Mouse (Mus musculus): Measurements from ENCODE around the gene Slc26a5.

Slc26a5 gene

DNA sequence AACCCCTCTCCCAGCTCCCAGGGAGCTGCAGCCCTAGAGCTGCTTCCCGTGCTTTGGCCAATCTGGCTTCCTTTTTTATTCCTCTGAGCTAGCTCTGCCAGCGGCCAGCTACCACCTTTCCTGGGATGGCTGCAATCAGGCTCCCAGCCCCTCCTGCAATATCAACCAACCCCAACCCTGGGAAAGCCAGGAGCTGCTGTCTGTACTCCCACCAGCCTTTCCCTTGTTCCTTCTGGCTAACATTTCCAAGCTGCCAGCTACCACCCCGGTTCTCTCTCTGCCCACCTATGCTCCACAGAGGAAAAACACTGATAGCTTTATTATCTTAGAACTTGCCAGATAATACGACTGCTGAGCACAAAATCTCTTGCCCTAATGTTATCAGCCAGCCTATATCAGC, 60.6 kb downstream of the Slc26a5 start:
- DNase-seq (ENCODE audit: low read depth), result no peak

- DNase-seq (ENCODE audit: low read depth), result no peak
Observed at GRCm38 (mm10) chr5:21803691-21804188, 61.7 kb downstream of the Slc26a5 start.

DNA sequence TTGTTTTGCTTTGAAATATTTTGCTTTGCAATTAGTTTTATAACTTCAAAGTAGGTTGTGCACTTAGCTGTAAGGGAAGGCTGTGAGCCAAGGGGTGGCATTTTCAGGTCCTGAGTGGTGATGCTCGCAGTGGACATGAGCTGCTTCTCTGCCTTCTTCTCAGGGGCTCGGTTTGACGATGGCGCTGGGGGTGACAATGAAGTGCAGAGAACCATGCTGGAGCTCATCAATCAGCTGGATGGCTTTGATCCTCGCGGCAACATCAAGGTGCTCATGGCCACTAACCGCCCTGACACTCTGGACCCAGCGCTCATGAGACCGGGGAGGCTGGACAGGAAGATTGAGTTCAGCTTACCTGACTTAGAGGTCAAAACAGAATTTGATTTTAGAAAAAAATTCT, 62.5 kb downstream of the Slc26a5 start:
- no peak for DNase-seq (ENCODE audit: low read depth)

- DNase-seq (ENCODE audit: low read depth), result no peak
Observed at GRCm38 (mm10) chr5:21792166-21792565, 73.2 kb downstream of the Slc26a5 start.

GRCm38 (mm10) chr5:21789061-21789460, 76.3 kb downstream of the Slc26a5 start:
- DNase-seq (ENCODE audit: low read depth), result no peak

- no peak for DNase-seq (ENCODE audit: low read depth)
Observed at GRCm38 (mm10) chr5:21787186-21788105, 78.0 kb downstream of the Slc26a5 start.

DNA sequence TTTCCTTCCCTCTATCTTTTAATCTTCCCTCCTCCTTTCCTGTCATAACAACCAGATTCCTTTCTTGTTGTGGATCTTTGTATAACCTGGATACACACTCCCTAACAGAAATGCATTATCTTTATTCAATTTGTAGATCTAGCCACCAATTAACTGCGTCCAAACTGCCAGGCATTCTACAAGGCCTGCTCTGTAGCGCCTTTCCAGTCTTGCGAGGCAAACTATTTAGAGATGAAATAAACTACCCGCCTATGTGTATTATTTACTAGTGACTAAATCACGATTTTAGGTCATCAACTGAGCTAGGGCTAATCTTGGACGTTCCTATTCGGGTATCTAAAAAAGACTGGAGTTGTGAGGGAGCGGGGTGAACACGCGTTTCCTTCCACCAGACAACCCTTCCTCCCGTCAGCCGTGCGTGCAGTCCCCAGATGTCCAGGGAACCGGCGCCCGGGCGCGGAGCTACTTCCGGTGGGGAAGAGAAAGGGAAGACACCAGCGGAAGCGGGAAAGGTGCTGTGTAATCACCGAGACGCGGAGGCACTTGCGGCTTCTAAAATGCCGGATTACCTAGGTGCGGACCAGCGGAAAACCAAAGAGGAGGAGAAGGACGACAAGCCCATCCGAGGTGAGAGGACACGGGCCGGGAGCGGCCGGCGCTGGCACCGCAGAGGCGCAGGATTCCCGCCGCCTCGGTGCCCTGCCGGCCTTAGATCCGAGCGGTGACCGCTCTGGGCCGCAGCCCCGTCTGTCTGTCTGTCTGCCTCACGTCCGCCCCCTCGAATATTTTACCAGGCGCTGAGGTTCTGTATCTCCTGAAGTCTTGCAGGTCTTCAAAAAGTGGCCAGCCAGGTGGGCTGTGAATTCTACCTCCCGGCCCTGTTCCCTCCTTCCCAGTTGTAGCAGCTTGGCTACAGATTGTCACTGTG, 78.9 kb downstream of the Slc26a5 start:
- DNase-seq (ENCODE audit: low read depth), result peak; percentile 67

DNA sequence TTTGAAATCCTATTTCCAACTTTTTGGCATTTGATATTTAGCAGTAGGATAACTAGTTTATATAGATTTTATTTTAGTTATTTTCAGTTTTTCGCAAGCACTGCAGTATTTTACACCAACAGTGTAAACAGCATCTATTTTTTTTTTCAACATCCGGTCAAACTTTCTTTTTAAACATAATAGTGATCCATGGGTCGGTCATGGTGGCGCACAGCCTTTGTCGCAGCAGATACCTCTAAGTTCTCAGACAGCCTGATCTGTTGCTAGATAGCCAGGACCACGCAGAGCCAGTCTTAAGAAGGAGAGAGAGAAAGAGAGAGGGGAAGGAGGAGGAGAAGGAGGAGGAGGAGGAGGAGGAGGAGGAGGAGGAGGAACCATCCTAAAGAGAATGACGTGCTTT, 79.6 kb downstream of the Slc26a5 start:
- no peak for DNase-seq (ENCODE audit: low read depth)

GRCm38 (mm10) chr5:21785053-21785452, 80.4 kb downstream of the Slc26a5 start, which contains the start of the genes Dnajc2 and Psmc2:
TSS of gene Dnajc2 (minus strand) at chr5:21785251.
TSS of gene Psmc2 (plus strand) at chr5:21785283.
- DNase-seq (ENCODE audit: low read depth), result peak; percentile 68

DNA sequence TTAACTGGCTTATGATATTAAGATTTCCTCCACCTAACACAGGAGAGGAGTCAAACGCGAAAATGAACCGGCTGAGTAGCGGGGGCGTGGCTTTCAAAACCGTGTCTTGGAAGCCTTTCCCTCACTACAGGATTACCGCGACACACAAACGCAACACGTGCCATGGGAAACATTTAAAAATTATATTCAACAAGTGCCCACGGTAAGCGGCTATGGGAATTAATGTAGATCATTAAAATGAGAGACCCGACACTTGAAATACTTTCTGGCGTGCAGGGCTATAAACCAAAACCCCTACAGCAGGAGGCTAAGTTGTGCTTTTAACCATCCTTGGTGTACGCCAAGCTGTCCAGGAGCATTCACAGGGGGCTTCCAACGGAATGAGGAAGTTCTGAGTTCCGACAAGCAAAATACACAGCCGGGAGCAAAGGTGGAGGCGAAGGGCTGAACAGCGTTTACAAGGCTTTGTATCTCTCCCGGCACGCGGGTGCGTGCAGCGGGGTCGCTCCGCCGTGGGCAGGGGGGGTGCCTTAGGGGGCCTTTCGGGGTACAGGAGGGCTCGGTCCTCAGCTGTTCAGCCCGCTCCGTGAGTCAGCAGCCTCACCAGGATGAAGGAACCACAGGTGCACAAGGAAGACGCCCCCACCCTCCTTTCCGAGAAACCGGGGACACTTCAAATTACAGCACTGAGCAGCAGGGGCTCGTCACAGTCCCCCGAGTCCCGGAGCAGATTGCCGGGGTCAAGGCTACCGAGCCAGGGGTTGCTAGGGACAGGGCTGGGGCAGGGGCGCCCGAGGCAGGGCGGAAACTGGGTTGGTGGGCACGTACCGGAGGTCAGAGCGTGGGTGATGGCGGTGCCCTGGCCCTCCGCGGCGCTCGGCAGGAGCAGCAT, 81.0 kb downstream of the Slc26a5 start:
- no peak for DNase-seq (ENCODE audit: low read depth)

DNA sequence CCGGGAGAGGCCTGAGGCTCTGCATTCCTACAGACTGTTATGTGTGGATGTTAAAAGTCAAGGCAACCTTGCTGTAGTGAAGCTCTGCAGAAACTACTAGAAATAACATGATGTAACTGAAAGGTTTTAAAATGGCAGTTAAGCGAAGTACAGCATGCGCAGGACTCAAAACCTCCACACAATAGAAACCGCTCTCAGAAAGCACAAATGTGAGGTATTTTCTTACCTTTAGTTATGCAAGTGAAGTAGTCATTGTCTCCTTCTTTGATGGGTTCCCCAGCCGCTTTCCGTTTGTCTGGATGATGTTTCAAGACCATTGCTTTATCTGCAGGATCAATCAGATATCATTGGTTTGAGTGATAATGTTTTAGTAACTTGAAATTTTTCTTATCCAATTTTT, 88.9 kb downstream of the Slc26a5 start:
- DNase-seq (ENCODE audit: low read depth), result no peak

GRCm38 (mm10) chr5:21769841-21770240, 95.6 kb downstream of the Slc26a5 start:
- DNase-seq (ENCODE audit: low read depth), result no peak

DNA sequence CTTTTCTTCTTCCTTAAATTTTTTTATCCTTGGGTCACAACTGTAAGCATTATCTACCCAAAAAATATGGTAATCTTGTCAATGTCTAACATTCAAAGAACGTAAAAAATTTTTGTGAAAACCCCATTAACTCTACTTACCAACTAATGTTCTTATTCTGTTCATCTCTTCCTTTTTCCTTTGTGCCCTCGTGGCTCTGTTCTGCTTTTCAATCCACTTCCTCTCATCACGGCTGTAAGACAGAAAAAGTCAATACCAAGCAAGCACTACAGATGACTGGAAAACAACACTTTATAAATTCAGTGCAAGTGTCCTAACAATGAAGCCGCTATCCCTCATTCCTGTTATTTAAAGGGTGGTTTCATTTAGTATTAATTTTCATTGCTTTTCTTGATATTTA, 96.9 kb downstream of the Slc26a5 start:
- DNase-seq (ENCODE audit: low read depth), result no peak
